ENCODE assay signal across 13 mouse cellular contexts in the genomic region with DNA sequence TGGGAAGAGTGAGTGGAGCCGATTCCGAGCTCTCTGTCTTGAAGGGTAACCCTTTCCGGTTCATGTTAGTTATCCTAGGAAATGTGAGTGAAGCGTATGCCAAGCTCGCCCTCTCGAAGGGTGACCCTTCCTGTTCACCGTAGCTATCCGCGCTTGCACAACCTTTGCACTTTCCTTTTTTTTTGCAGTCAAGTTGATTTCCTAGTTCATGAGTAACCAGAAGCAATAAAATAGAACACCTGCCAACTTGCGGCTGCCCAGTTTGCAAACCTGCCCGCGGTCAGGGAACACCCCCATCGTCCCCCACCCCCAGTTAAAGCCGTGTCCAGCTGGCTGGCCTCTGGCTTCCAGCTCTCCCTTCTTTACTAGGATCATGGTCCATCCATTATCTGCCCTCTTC. TPM values are rescaled to one million over a fixed set of nuclear protein-coding genes. Genes with fewer than 3 reads are reported as not detected.
DNase-seq lines count a peak whose midpoint lies in the region; ATAC-seq and TF ChIP-seq lines count a peak whose summit lies in the region.
"Had no signal": no experiment of that assay in that cellular context is flagged by ENCODE, and none has a peak within 500 bp of the region (broad histone marks: within the 10 kb centered on the region; RNA-seq: fewer than 3 reads in every experiment).

No protein-coding gene starts in this region.

- peaks cover 15% of the 10 kb centered on the region; the same call in 1 of the 2 replicates for H3K4me1 ChIP-seq in intestine, embryonic 16.5 days (ENCODE audit: control insufficient read depth, insufficient read depth, low read length)
- peaks cover 22% of the 10 kb centered on the region for H3K4me1 ChIP-seq in kidney, postnatal 0 days (replicated peaks; ENCODE audit: insufficient read depth, low read length)
- peaks cover 11 to 35% of the 10 kb centered on the region in 2 experiments for H3K4me1 ChIP-seq in liver, embryonic 14.5 days (replicated peaks; ENCODE audit: control insufficient read depth in 2 of 2, insufficient read depth in 2 of 2, low read length in 1 of 2)
- H3K4me1 ChIP-seq in stomach, embryonic 15.5 days = peaks cover 5% of the 10 kb centered on the region; the same call in 1 of the 2 replicates
- no peaks in the 10 kb centered on the region; the same call in 1 of the 2 replicates for H3K4me1 ChIP-seq in cerebellum, adult 2 months (ENCODE audit: control insufficient read depth, insufficient read depth, low read length)
- H3K4me1 ChIP-seq: limb, embryonic 13.5 days had no signal

- TF ChIP-seq EP300 in liver, embryonic 14.5 days (IDR thresholded peaks at IDR 0.05; ENCODE audit: low read depth) = no peak

- H3K36me3 ChIP-seq in intestine, embryonic 16.5 days (ENCODE audit: control insufficient read depth, insufficient read depth, low read length) = no peaks in the 10 kb centered on the region
- H3K36me3 ChIP-seq in kidney, postnatal 0 days (ENCODE audit: insufficient read depth, low read length) = no peaks in the 10 kb centered on the region
- H3K36me3 ChIP-seq in liver, embryonic 14.5 days (replicated peaks; ENCODE audit: control insufficient read depth, insufficient read depth, low read depth) = no peaks in the 10 kb centered on the region
- H3K36me3 ChIP-seq in stomach, embryonic 15.5 days = no peaks in the 10 kb centered on the region
- H3K36me3 ChIP-seq: limb, embryonic 13.5 days had no signal

- WGBS in intestine, embryonic 16.5 days = 52% methylated on average over 14 of the region's 14 CpGs
- 35% methylated on average over 14 of the region's 14 CpGs for WGBS in kidney, postnatal 0 days
- 72% methylated on average over 14 of the region's 14 CpGs for WGBS in liver, embryonic 14.5 days (ENCODE audit: insufficient replicate concordance)
- WGBS in stomach, embryonic 15.5 days = 69% methylated on average over 14 of the region's 14 CpGs
- WGBS in cerebellum, adult 2 months = 93% methylated on average over 14 of the region's 14 CpGs

- H3K4me2 ChIP-seq in intestine, embryonic 16.5 days (ENCODE audit: low read depth, low read length) = peak overlapping the region; percentile 28; the same call in 1 of the 2 replicates
- H3K4me2 ChIP-seq in kidney, postnatal 0 days (ENCODE audit: low read length) = peak overlapping the region; percentile 19; the same call in 1 of the 2 replicates
- H3K4me2 ChIP-seq in liver, embryonic 14.5 days (ENCODE audit: low read depth) = no peak overlapping the region
- no peak overlapping the region for H3K4me2 ChIP-seq in stomach, embryonic 15.5 days
- H3K4me2 ChIP-seq: limb, embryonic 13.5 days had no signal

- no peaks in the 10 kb centered on the region for H3K27me3 ChIP-seq in intestine, embryonic 16.5 days (replicated peaks; ENCODE audit: control insufficient read depth, insufficient read depth, low read length)
- H3K27me3 ChIP-seq in kidney, postnatal 0 days (ENCODE audit: insufficient read depth, low read length) = no peaks in the 10 kb centered on the region
- H3K27me3 ChIP-seq in liver, embryonic 14.5 days (ENCODE audit: control insufficient read depth, insufficient read depth, low read length) = no peaks in the 10 kb centered on the region
- no peaks in the 10 kb centered on the region for H3K27me3 ChIP-seq in stomach, embryonic 15.5 days (replicated peaks)
- H3K27me3 ChIP-seq in cerebellum, adult 2 months (ENCODE audit: control insufficient read depth, insufficient read depth, low read length) = no peaks in the 10 kb centered on the region
- H3K27me3 ChIP-seq: limb, embryonic 13.5 days had no signal

- TF ChIP-seq POLR2A in cerebellum, adult 2 months (IDR thresholded peaks at IDR 0.05; ENCODE audit: borderline replicate concordance, insufficient read depth, low read length) = no peak

- peak overlapping the region; percentile 13; the same call in 1 of the 2 replicates for H3K4me3 ChIP-seq in intestine, embryonic 16.5 days (ENCODE audit: low read length)
- H3K4me3 ChIP-seq in kidney, postnatal 0 days (replicated peaks; ENCODE audit: low read depth, low read length) = no peak overlapping the region
- H3K4me3 ChIP-seq in liver, embryonic 14.5 days (ENCODE audit: insufficient read depth in 1 of 2, low read depth in 2 of 2, low read length in 2 of 2) = no peak overlapping the region
- H3K4me3 ChIP-seq in stomach, embryonic 15.5 days (replicated peaks) = no peak overlapping the region
- H3K4me3 ChIP-seq in cerebellum, adult 2 months (replicated peaks; ENCODE audit: insufficient read depth, low read depth, low read length) = no peak overlapping the region
- H3K4me3 ChIP-seq: limb, embryonic 13.5 days; myocyte had no signal

- peak overlapping the region; percentile 77 for H3K27ac ChIP-seq in intestine, embryonic 16.5 days (ENCODE audit: low read length)
- peak overlapping the region; percentile 89 for H3K27ac ChIP-seq in kidney, postnatal 0 days
- H3K27ac ChIP-seq in liver, embryonic 14.5 days = no peak overlapping the region
- no peak overlapping the region for H3K27ac ChIP-seq in stomach, embryonic 15.5 days
- H3K27ac ChIP-seq in cerebellum, adult 2 months (ENCODE audit: insufficient read depth, low read length) = no peak overlapping the region
- H3K27ac ChIP-seq: hindbrain, postnatal 0 days; limb, embryonic 13.5 days had no signal

- TF ChIP-seq CTCF in kidney, postnatal 0 days (IDR thresholded peaks at IDR 0.05; ENCODE audit: low read depth) = no peak
- TF ChIP-seq CTCF in liver, embryonic 14.5 days (IDR thresholded peaks at IDR 0.05; ENCODE audit: low read depth) = no peak
- no peak for TF ChIP-seq CTCF in cerebellum, adult 2 months (IDR thresholded peaks at IDR 0.05; ENCODE audit: borderline replicate concordance, insufficient read depth, low read depth, low read length)

- H3K9me3 ChIP-seq in intestine, embryonic 16.5 days (ENCODE audit: control insufficient read depth, low read length) = no peaks in the 10 kb centered on the region
- H3K9me3 ChIP-seq in kidney, postnatal 0 days (replicated peaks; ENCODE audit: low read length) = no peaks in the 10 kb centered on the region
- no peaks in the 10 kb centered on the region for H3K9me3 ChIP-seq in liver, embryonic 14.5 days (ENCODE audit: control insufficient read depth, low read length)
- H3K9me3 ChIP-seq in stomach, embryonic 15.5 days = no peaks in the 10 kb centered on the region
- H3K9me3 ChIP-seq: limb, embryonic 13.5 days had no signal

- ATAC-seq in intestine, embryonic 16.5 days = peak; percentile 65
- peak; percentile 61 for ATAC-seq in kidney, postnatal 0 days (replicated peaks; ENCODE audit: low FRiP score, low read depth)
- ATAC-seq in liver, embryonic 14.5 days (ENCODE audit: insufficient read depth) = no peak
- ATAC-seq in stomach, embryonic 15.5 days (ENCODE audit: insufficient read depth, low FRiP score, low read depth) = 0 out of 2 replicates have a peak, but pooled peaks have one; percentile 25
- ATAC-seq: hindbrain, postnatal 0 days had no signal

- H3K9ac ChIP-seq in intestine, embryonic 16.5 days (ENCODE audit: low read depth, low read length) = no peak overlapping the region
- no peak overlapping the region for H3K9ac ChIP-seq in kidney, postnatal 0 days (ENCODE audit: low read depth, low read length)
- no peak overlapping the region for H3K9ac ChIP-seq in liver, embryonic 14.5 days (replicated peaks)
- no peak overlapping the region for H3K9ac ChIP-seq in stomach, embryonic 15.5 days
- H3K9ac ChIP-seq: limb, embryonic 13.5 days had no signal

- DNase-seq in kidney, postnatal 0 days (ENCODE audit: low spot score) = peak; percentile 69
- peak in 2 of 3 experiments; percentile 25 to 26 for DNase-seq in liver, embryonic 14.5 days (ENCODE audit: low read depth in 3 of 3, low spot score in 3 of 3)
- no peak for DNase-seq in cerebellum, adult 2 months
- DNase-seq in heart, adult 9 months (ENCODE audit: low spot score in 2 of 2) = no peak
- no peak for DNase-seq in embryo, embryonic 9.5 days (ENCODE audit: extremely low spot score)
- DNase-seq: heart, postnatal 14 days; right cerebral cortex, postnatal 14 days; thymus, postnatal 36 days had no signal

RNA-seq across cellular contexts. Expression of a gene that starts 8.7 kb away (rescaled TPM):
- polyA plus RNA-seq in intestine, embryonic 16.5 days (2015; fragmentation: Nextera tagmentation; extraction: Ambion mirVana) = 180 and 240 TPM in 2 replicates
- 50.5 and 58.6 TPM in 2 replicates for polyA plus RNA-seq in kidney, postnatal 0 days (2015; fragmentation: Nextera tagmentation; extraction: Ambion mirVana)
- 8.1 and 9.5 TPM in 2 replicates for polyA plus RNA-seq in liver, embryonic 14.5 days (2012; rRNA removed)
- 11.5 and 13.8 TPM in 2 replicates for polyA plus RNA-seq in liver, embryonic 14.5 days (2014; fragmentation: Nextera tagmentation; extraction: Ambion mirVana)
- polyA plus RNA-seq in stomach, embryonic 15.5 days (2015; fragmentation: Nextera tagmentation; extraction: Ambion mirVana) = 273 and 329 TPM in 2 replicates
- 6.5 and 8.3 TPM in 2 replicates for polyA plus RNA-seq in cerebellum, adult 2 months (2012; rRNA removed)

RNA-seq across cellular contexts. Expression of a gene that starts 9.7 kb away (rescaled TPM):
- polyA plus RNA-seq in intestine, embryonic 16.5 days (2015; fragmentation: Nextera tagmentation; extraction: Ambion mirVana) = 8.0 and 9.2 TPM in 2 replicates
- 0.93 and 0.97 TPM in 2 replicates for polyA plus RNA-seq in kidney, postnatal 0 days (2015; fragmentation: Nextera tagmentation; extraction: Ambion mirVana)
- 16.5 and 17.5 TPM in 2 replicates for polyA plus RNA-seq in liver, embryonic 14.5 days (2012; rRNA removed)
- 12.7 and 15.2 TPM in 2 replicates for polyA plus RNA-seq in liver, embryonic 14.5 days (2014; fragmentation: Nextera tagmentation; extraction: Ambion mirVana)
- 7.1 TPM in 2 replicates for polyA plus RNA-seq in stomach, embryonic 15.5 days (2015; fragmentation: Nextera tagmentation; extraction: Ambion mirVana)
- 3.0 and 4.1 TPM in 2 replicates for polyA plus RNA-seq in cerebellum, adult 2 months (2012; rRNA removed)
- polyA plus RNA-seq: myocyte had no signal

RNA-seq across cellular contexts. Expression of a gene that starts 42.3 kb away (rescaled TPM):
- polyA plus RNA-seq in intestine, embryonic 16.5 days (2015; fragmentation: Nextera tagmentation; extraction: Ambion mirVana) = 47.9 and 51.3 TPM in 2 replicates
- polyA plus RNA-seq in kidney, postnatal 0 days (2015; fragmentation: Nextera tagmentation; extraction: Ambion mirVana) = 83.7 and 92.0 TPM in 2 replicates
- polyA plus RNA-seq in liver, embryonic 14.5 days (2012; rRNA removed) = 7.3 TPM in 2 replicates
- 6.8 and 7.0 TPM in 2 replicates for polyA plus RNA-seq in liver, embryonic 14.5 days (2014; fragmentation: Nextera tagmentation; extraction: Ambion mirVana)
- 37.8 and 41.9 TPM in 2 replicates for polyA plus RNA-seq in stomach, embryonic 15.5 days (2015; fragmentation: Nextera tagmentation; extraction: Ambion mirVana)
- polyA plus RNA-seq in cerebellum, adult 2 months (2012; rRNA removed) = 3.3 and 3.7 TPM in 2 replicates

RNA-seq across cellular contexts. Expression of a gene that starts 50.2 kb away (rescaled TPM):
- polyA plus RNA-seq in intestine, embryonic 16.5 days (2015; fragmentation: Nextera tagmentation; extraction: Ambion mirVana) = 7.6 and 8.8 TPM in 2 replicates
- 1.2 and 1.3 TPM in 2 replicates for polyA plus RNA-seq in kidney, postnatal 0 days (2015; fragmentation: Nextera tagmentation; extraction: Ambion mirVana)
- polyA plus RNA-seq in liver, embryonic 14.5 days (2012; rRNA removed) = 0.36 and 0.47 TPM in 2 replicates
- 0.73 and 0.84 TPM in 2 replicates for polyA plus RNA-seq in liver, embryonic 14.5 days (2014; fragmentation: Nextera tagmentation; extraction: Ambion mirVana)
- 4.0 and 4.4 TPM in 2 replicates for polyA plus RNA-seq in stomach, embryonic 15.5 days (2015; fragmentation: Nextera tagmentation; extraction: Ambion mirVana)
- polyA plus RNA-seq in cerebellum, adult 2 months (2012; rRNA removed) = 9.0 and 13.1 TPM in 2 replicates

Comparison
In these comparisons a context has a peak if more than half of its experiments do, and no peak if none do; other contexts are left out.
1. H3K27ac ChIP-seq: peak in intestine, embryonic 16.5 days (single experiment) and kidney, postnatal 0 days (single experiment); none in liver, embryonic 14.5 days (single experiment), stomach, embryonic 15.5 days (single experiment) and cerebellum, adult 2 months (single experiment).
2. H3K4me2 ChIP-seq: peak in intestine, embryonic 16.5 days (single experiment) and kidney, postnatal 0 days (single experiment); none in liver, embryonic 14.5 days (single experiment) and stomach, embryonic 15.5 days (single experiment).
3. DNase-seq: peak in kidney, postnatal 0 days (single experiment) and liver, embryonic 14.5 days (2 of 3); none in cerebellum, adult 2 months (0 of 2), heart, adult 9 months (0 of 2) and embryo, embryonic 9.5 days (single experiment).